Mouse (Mus musculus): ENCODE data around the gene Cd3e. TPM values are rescaled to one million over a fixed set of nuclear protein-coding genes. Genes with fewer than 3 reads are reported as not detected.

The Cd3e gene
- total RNA-seq, 2 experiments from 2014 or later, result 0.43 TPM; not detected in 1

GRCm38 (mm10) chr9:45023638-45024037 is 14.2 kb upstream of the Cd3e start:
- ATAC-seq (replicated peaks; ENCODE audit: low FRiP score, poor library complexity, severe bottlenecking), result no peak

DNA sequence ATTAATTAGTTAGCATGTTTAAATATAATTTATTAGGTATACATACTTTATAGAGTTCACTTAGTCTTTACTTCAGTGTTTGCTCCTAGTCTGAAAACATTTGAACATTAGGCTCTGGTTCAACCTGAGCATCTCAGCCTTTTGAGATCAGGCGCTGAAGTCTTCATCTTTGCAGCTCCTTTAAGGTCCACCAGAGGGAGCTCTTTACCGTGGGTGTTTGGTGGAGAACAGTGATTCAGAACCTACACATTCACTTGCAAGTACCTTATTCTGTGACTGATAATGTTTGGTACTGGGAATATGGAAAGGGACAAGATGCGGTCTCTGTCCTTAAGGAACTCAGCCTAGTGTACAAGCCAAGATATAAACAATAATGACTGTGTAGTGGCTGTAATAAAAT is 13.4 kb upstream of the Cd3e start:
- 0 out of 2 replicates have a peak, but pooled peaks have one; percentile 76 for ATAC-seq (replicated peaks; ENCODE audit: low FRiP score, poor library complexity, severe bottlenecking)

DNA sequence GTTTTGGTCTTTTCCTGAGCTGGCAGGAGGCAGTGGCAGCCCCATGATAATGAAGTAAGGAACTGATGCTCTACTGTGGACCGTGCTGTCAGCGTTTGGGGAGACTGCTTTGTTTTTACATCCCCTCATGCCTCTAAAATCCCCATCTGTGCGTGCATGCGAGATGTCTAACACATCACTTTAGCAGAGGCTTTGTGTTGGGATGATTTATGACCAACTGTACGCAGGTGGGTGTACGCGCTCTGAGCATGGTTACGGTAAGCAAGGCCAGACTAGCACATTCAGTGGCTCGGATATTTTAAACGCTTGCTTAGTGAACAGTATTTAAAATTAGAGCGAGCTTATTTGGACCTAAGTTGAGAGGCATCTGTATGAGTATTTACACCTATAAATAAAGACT is 8.6 kb upstream of the Cd3e start:
- no peak for ATAC-seq (replicated peaks; ENCODE audit: low FRiP score, poor library complexity, severe bottlenecking)

GRCm38 (mm10) chr9:45015841-45016240 is 6.4 kb upstream of the Cd3e start:
- no peak for ATAC-seq (replicated peaks; ENCODE audit: low FRiP score, poor library complexity, severe bottlenecking)

GRCm38 (mm10) chr9:45014879-45015278 is 5.5 kb upstream of the Cd3e start:
- no peak for ATAC-seq (replicated peaks; ENCODE audit: low FRiP score, poor library complexity, severe bottlenecking)

DNA sequence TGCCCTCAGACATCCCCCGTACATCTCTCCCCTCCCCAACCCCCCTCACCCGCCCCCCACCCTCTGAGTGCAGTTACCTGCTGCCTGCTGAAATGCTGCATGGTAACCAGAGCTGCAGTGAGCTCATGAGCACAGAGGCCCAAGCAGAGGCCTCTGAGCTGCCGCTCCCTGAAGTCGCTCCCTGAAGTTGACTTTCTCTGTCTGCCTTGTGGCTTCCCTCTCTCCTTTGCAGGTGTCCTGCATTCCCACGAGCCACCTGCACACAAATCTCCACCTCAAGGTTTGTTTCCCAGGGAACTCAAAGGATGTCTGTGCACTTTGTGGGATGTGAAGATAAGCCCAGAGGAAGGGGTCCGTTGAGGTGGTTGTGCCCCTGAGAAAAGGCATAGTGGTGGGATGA is 1.9 kb upstream of the Cd3e start:
- no peak for ATAC-seq (replicated peaks; ENCODE audit: low FRiP score, poor library complexity, severe bottlenecking)

DNA sequence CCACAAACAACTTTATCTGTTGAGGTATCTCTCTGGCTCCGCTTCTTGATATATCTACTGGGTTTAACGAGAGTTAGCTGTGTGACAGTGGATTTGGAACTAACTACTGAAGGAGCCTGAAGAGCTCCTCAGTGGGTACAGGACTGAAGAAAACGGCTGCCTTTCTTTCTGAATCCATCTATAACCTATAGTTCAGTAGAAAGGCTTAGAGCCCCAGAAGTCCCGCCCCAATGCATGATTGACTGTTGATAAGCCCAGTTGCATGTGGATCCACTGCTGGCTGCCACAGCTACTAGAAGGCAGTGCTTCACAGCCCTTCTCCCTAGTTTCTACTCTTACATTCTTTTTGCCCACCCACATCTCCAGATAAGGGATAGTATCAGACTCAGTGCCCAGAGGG is 1.0 kb upstream of the Cd3e start:
- no peak for ATAC-seq (replicated peaks; ENCODE audit: low FRiP score, poor library complexity, severe bottlenecking)

DNA sequence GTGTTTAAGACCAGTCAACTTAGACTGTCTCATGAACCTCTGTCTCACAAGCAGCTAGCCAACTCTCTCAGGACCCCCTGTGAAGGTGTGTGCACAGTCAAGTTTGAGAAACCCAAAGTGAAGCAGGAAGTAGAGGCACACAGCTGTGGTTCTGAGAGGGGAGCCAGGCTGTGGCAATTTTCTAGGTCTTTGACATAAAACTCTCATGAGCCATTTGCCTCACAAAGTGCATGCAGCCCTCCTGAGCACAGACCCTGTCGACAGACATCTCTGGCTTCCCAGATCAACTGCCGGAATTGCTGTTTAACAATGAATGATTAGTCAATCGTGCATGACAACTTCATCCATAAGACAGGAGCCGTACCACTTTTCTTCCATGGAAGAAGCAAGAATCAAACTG is 1.1 kb downstream of the Cd3e start:
- ATAC-seq (replicated peaks; ENCODE audit: low FRiP score, poor library complexity, severe bottlenecking), result no peak

DNA sequence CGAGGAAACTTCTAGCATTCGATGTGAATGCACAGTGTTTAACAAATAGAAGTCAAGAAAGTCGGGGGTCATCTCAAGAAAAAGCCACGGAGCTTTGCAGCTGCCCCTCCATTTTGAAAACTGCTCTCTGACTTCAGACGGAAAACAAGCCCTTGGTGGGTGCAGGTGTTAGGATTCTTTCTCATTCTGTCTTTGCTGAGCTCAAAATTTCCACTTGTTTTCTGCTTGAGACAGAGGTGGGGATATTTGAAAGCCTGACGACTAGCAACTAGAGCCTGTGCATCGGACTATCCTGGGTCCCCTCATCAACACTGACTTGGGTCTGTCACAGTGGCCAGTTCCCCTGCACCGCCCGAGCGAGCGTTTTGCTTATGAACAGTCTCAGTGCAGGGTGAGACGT is 2.0 kb downstream of the Cd3e start:
- ATAC-seq (replicated peaks; ENCODE audit: low FRiP score, poor library complexity, severe bottlenecking), result no peak

- ATAC-seq (replicated peaks; ENCODE audit: low FRiP score, poor library complexity, severe bottlenecking), result no peak
Measured at GRCm38 (mm10) chr9:45000249-45000648, 9.2 kb downstream of the Cd3e start.

- no peak for ATAC-seq (replicated peaks; ENCODE audit: low FRiP score, poor library complexity, severe bottlenecking)
Measured at GRCm38 (mm10) chr9:44999776-45000175, 9.7 kb downstream of the Cd3e start.

DNA sequence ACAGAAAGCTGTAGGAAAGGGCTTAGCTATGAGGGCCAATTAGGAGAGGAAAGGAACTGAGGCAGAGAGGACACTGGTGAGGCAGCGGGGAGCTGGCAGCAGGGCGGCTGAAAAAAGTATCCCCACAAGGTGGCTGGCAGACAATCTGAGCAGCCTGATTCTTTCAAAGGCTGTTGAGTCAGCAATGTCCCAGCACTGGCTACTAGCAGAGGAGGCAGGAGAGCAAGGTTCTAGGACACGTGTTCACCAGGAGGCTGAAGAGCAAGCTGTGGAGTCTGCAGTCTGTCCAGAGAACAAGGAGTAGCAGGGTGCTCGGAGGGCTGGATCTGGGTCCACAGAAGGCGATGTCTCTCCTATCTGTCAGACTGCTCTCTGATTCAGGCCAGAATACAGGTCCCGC is 10.3 kb downstream of the Cd3e start:
- ATAC-seq (replicated peaks; ENCODE audit: low FRiP score, poor library complexity, severe bottlenecking), result no peak

DNA sequence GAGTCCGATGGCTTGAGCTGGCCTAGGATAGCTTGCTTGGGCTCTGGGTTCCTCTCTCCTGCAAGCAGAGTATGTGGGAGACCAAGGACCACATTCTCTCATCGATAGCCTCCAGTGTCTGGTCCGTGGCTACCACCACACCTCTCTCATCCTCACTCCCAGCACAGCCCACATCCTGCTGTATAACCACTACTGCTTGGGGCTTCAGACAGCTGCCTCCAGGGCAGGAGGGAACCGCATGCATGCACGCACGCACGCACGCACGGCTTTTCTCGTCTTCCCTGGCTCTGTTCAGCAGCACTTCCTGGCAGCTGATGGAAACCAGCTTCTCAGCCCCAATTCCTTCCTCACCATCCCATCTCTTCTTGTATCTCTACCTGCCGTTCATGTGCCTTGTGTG is 11.3 kb downstream of the Cd3e start:
- no peak for ATAC-seq (replicated peaks; ENCODE audit: low FRiP score, poor library complexity, severe bottlenecking)

DNA sequence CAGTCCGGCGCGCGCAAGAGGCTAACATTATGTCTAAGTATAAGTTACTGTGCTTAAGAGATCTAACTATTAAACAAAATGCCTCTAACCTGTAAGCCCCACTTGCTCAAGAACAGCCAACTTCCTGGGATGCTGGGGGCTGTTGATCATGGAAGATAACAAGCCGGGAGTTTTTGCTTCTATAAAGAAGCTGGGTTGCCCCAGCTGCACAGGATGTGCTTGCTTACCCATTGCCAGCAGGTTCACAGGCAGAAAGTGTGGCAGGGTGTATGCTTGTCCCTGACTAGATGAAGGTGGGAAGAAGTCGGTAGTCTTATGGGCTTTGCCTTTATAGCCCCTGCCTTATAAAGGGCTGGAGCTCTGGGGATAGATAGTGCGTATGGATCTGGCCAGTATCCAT is 12.8 kb downstream of the Cd3e start:
- ATAC-seq (replicated peaks; ENCODE audit: low FRiP score, poor library complexity, severe bottlenecking), result no peak

DNA sequence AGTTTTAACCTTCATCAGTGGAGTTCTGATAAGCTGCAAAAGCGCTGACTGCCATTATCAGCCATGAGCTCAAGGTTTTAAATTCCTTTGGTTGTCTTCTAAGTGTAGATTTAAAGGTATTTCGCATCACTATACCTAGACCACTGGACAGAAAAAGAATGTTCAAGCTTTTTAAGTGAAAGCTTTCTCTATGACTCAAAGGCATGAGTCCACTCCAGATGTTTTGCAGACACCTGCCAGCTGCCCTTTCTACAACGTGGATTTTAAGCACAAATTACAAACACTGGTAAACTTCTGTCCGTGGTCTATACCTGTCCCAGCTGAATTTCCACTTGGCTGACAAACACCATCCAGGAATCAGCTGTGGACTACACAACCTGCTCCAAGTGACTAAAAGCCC is 14.5 kb downstream of the Cd3e start:
- ATAC-seq (replicated peaks; ENCODE audit: low FRiP score, poor library complexity, severe bottlenecking), result no peak

DNA sequence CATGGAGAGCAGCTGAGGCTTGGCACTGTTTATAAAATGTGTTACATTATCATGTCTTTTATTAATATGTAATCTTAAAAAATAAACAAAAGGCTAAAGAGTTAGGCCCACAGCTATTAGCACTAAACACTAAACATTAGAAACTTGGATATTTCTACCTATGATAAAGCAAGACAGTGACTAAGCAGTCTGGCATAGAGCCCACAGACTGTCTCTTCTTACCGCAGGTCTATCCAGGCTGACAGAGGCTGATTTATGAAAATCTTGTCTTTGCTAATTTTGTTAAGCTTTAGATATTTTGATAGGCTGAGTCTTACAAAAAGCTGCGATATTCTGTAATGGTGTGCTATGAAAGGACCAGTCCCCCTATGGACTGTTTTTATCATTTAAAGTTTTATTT is 16.2 kb downstream of the Cd3e start:
- ATAC-seq (replicated peaks; ENCODE audit: low FRiP score, poor library complexity, severe bottlenecking), result no peak

- ATAC-seq (replicated peaks; ENCODE audit: low FRiP score, poor library complexity, severe bottlenecking), result no peak
Measured at GRCm38 (mm10) chr9:44992271-44992670, 17.2 kb downstream of the Cd3e start.

DNA sequence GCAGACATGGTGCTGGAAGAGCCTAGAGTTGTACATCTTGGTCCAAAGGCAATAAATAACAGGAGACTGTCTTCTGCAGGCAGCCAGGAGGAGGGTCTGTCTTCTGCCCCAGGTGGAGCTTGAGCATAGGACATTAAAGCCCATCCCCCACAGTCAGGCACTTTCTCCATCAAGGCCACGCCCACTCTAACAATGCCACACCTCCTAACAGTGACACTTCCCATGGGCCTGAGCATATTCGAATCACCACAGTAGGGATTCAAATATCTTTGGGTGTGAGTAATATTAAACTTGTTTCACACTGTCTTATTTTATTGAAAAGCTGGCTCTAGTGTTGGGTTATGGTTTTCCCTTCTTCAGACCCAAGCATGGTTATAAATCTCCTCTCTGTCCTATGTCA is 17.6 kb downstream of the Cd3e start:
- ATAC-seq (replicated peaks; ENCODE audit: low FRiP score, poor library complexity, severe bottlenecking), result no peak

DNA sequence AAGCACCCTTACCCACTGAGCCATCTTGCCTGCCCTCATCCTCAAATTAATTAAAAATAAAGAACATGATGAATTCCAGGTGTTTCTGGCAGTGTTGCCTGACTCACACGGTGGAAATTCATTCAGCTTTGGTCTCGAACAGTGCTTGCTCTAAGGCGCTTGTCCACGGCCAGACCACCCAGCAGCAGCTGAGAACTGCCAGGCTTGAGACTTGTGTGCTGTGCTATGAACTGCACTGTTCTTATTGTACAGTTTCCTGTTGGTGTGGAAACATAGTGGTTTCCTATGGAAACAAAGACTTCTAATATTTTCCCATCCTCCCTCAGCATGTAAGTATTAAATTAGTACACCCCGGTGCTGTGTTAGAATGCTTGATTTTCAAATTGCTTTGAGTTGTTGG is 22.5 kb downstream of the Cd3e start:
- ATAC-seq (replicated peaks; ENCODE audit: low FRiP score, poor library complexity, severe bottlenecking), result no peak

DNA sequence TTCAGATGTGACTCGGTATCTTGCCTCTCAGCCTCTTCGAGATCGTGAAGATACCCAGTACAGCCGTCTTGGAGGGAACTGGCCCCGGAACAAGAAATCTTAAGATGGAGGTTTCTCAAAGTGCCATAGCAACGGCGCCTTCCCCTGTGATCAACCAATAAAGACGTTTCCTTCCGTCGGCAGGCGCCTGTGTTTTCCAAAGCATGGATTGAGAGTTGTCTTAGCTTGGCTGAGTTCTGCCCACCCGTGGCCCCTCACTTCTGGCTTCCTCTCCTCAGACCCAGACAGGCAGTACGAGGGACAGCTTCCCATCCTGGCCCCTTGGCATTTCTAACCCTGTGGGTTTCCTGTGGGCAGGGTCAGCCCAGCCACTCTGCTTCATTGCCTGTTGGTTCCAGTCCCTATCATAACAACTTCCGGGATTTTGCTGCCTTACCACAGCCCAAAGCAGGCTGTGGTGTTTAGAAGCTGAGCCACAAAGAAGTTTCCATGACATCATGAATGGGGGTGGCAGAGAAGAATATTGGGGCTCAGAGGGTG is 23.1 kb downstream of the Cd3e start:
- no peak for ATAC-seq (replicated peaks; ENCODE audit: low FRiP score, poor library complexity, severe bottlenecking)

DNA sequence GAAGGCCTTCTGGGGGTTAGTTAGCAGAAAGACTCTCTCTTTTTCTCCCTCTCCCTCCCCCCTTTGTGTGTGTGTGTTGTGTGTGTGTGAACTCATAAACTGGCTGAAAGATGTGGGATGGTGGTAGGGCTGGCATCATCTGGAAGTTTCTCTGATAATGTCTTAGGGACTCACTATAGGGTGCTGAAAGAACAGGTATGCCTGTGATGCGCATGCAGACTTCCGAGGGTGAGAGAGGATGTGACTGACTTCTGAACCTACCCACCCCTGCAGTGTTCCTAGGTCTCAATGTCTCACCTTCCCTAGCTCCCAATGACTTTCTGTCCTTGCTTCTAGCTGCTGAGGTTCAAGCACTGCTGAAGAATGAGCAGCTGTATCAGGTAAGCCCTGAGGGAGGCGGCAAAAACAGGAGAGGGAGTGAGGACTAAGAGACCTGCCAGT is 23.7 kb downstream of the Cd3e start:
- no peak for ATAC-seq (replicated peaks; ENCODE audit: low FRiP score, poor library complexity, severe bottlenecking)

DNA sequence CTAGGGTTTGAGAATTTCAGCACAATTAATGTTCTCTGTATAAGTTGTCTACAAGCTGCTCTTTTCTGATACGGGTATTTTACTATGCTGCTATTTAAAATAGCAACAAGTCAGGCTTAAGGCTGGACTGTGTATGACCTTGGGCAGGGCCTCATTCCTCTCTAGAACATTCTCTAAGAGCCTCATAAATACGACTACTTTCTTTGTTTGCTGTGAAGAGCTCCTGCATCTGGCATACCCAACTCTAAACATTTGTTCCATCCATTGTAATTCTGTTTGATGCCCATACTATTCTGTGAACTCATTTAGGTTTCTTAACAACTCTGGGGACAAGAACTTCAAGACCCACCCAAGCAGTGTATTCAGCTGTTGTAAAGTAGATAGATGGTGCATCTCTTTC is 26.4 kb downstream of the Cd3e start:
- no peak for ATAC-seq (replicated peaks; ENCODE audit: low FRiP score, poor library complexity, severe bottlenecking)

DNA sequence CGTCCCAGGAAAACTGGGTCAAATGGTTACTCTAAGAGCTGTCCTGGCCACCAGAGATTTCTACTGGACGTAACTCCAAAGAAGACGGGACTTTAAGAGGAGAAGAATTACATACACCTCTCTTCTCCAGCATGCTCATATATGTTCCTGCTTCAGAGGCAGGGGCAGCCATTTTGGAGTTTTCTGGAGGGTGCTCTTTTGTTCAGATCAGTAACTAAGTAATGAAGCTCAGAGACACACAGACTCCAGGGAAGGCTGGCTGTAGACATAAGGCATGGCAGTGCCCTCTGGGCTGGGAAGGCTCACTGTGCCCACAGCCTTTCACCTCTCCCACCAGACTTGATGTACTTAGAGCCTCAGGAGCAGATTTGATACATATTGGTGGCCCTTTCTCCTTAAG is 26.9 kb downstream of the Cd3e start:
- no peak for ATAC-seq (replicated peaks; ENCODE audit: low FRiP score, poor library complexity, severe bottlenecking)
